Mouse (Mus musculus) heart, adult 2 months (tissue): ENCODE results near the gene Defa28. TPM values are rescaled to one million over a fixed set of nuclear protein-coding genes. Genes with fewer than 3 reads are reported as not detected.
"Not testable (repeated sequence)": the region's sequence is repeated elsewhere in the genome, so short reads cannot be mapped to it uniquely, and the experiment has no call there.

Source experiments
- DNase-seq, 2 experiments: peaks; one replicate each; pipeline ENCODE4 v3.0.0; 2021
- H3K27ac ChIP-seq: fragments of 200-600 bp; 2 replicates; pipeline ENCODE4 v1.8.1; 2022
- H3K27me3 ChIP-seq: fragments of 200-500 bp; 2 replicates; pipeline ENCODE4 v1.6.1; 2012; ENCODE audit warnings: mild to moderate bottlenecking, low read length, inconsistent platforms, mixed read lengths; ENCODE audit not compliant: control insufficient read depth, insufficient read depth
- H3K36me3 ChIP-seq: fragments of 200-500 bp; 2 replicates; pipeline ENCODE4 v1.6.1; 2012; ENCODE audit warnings: low read length, inconsistent platforms; ENCODE audit not compliant: control insufficient read depth, insufficient read depth
- H3K4me1 ChIP-seq: fragments of 200-500 bp; 2 replicates; pipeline ENCODE4 v1.6.1; 2011; ENCODE audit warnings: low read length; ENCODE audit not compliant: control insufficient read depth, insufficient read depth
- H3K4me3 ChIP-seq: fragments of 200-600 bp; 2 replicates; pipeline ENCODE4 v1.8.1; 2022
- H3K79me2 ChIP-seq: fragments of 200-500 bp; replicated peaks from 2 replicates; pipeline ENCODE4 v1.6.1; 2012; ENCODE audit warnings: mild to moderate bottlenecking, inconsistent platforms, low read length, moderate library complexity, mixed read lengths; ENCODE audit not compliant: control insufficient read depth, insufficient read depth
- H3K9ac ChIP-seq: fragments of 200-500 bp; 2 replicates; pipeline ENCODE4 v1.6.1; 2012; ENCODE audit warnings: low read depth, mild to moderate bottlenecking, control low read depth, inconsistent platforms, low read length, mixed read lengths
- WGBS: fragments of 180-500 bp; shearing (Covaris S2); methylation state at CpG from one replicate; pipeline ENCODE4 v1.1.7; 2018; 5-methylcytosine and 5-hydroxymethylcytosine counted together
- intact Hi-C: fragments of 180-260 bp; cut with DNase I; formaldehyde crosslinking; loops from one replicate; pipeline ENCODE4 v1.15.1; 2025
- long read RNA-seq: library from polyadenylated mRNA; stranded (forward); transcript quantifications from one replicate; pipeline ENCODE4 v2.0.0, GENCODE M21; 2021
- polyA plus RNA-seq: library from polyadenylated mRNA; depleted of rRNA; stranded (reverse); fragments of >200 nt; gene quantifications from 2 replicates; pipeline ENCODE4 v1.2.3, GENCODE M21; 2012; rRNA removed
- total RNA-seq, 2 experiments: library from RNA; stranded (reverse); gene quantifications; 2 replicates each; pipeline ENCODE4 v1.2.3; 2021

Gene Defa28
- total RNA-seq (not detected), polyA plus RNA-seq (not detected in 2 replicates)
- long read RNA-seq: 0 reads

DNA sequence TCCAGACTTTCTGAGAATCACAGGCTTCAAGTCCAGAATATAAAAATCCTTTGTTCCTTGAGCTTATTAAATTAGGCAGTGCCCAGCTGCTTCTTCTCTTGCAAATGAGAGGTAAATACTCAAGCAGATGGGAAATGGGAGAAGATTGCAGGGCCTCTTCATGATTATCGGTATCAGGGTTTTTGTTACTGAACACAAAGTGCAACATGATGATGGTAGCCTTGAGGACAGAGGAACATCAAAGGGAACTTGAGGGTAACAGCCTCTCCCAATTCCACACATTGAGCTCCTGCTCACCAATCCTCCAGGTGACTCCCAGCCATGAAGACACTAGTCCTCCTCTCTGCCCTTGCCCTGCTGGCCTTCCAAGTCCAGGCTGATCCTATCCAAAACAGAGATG, at the start of gene Defa28:
TSS of gene Defa28 (plus strand) at position 301 of the 400 bp plus-strand sequence.
- DNase-seq, H3K27ac ChIP-seq, H3K4me3 ChIP-seq, intact Hi-C loops, H3K9ac ChIP-seq, H3K79me2 ChIP-seq, H3K4me1 ChIP-seq, H3K36me3 ChIP-seq, H3K27me3 ChIP-seq: not testable (repeated sequence)
- WGBS: no CpG with 5 or more reads among the region's 1 CpGs

DNA sequence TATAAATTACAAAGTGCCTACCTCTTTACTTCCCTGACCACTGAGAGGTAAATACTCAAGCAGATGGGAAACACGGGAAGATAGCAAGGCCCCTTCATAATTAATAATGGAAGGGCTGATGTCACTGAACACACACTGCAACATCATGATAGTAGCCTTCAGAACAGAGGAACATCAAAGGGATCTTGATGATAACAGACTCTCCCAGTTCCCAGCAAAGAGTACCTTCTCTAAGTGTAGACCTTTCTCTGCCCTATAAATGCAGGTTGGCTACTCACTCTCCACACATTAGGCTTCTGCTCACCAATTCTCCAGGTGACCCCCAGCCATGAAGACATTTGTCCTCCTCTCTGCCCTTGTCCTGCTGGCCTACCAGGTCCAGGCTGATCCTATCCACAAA, 17.7 kb upstream of the Defa28 start, which contains the start of gene Defa37:
TSS of gene Defa37 (plus strand) at position 301 of the 400 bp plus-strand sequence.
- H3K79me2 ChIP-seq, intact Hi-C loops, DNase-seq, H3K27ac ChIP-seq, H3K4me1 ChIP-seq, H3K4me3 ChIP-seq, H3K36me3 ChIP-seq, H3K27me3 ChIP-seq, H3K9ac ChIP-seq: not testable (repeated sequence)
- WGBS: no CpG with 5 or more reads among the region's 1 CpGs

DNA sequence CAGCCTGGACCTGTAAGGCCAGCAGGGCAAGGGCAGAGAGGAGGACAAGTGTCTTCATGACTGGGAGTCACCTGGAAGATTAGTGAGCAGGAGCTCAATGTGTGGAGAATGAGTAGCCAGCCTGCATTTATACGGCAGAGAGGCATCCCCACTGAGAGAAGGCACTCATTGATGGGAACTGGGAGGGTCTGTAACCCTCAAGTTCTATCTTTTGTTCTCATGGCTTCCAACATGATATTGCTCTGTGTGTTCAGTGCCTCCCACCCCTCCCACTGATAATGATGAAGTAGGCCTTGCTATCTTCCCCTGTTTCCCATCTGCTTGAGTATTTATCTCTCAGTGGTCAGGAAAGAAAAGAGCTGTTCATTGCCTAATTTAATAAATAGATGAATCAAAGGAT, 11.6 kb downstream of the Defa28 start, which contains the start of gene Gm7861:
TSS of gene Gm7861 (minus strand) at position 101 of the 400 bp plus-strand sequence.
- H3K27me3 ChIP-seq, DNase-seq, H3K9ac ChIP-seq, H3K79me2 ChIP-seq, intact Hi-C loops, H3K4me3 ChIP-seq, H3K4me1 ChIP-seq, H3K36me3 ChIP-seq, H3K27ac ChIP-seq: not testable (repeated sequence)
- WGBS: no CpG with 5 or more reads among the region's 1 CpGs

DNA sequence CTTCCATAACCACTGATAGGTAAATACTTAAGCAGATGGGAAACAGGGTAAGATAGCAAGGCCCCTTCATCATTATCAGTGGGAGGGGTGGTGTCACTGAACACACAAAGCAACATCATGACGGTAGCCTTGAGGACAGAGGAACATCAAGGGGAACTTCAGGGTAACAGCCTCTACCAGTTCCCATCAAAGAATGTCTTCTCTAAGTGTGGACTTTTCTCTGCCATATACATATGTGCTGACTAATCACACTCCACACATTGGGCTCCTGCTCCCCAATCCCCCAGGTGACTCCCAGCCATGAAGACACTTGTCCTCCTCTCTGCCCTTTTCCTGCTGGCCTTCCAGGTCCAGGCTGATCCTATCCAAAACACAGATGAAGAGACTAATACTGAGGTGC, 35.1 kb downstream of the Defa28 start, which contains the start of gene Defa26:
TSS of gene Defa26 (plus strand) at position 301 of the 400 bp plus-strand sequence.
- H3K9ac ChIP-seq, H3K4me3 ChIP-seq, H3K27me3 ChIP-seq, H3K4me1 ChIP-seq, intact Hi-C loops, H3K27ac ChIP-seq, DNase-seq, H3K36me3 ChIP-seq, H3K79me2 ChIP-seq: not testable (repeated sequence)
- 80% methylated on average over 1 of the region's 1 CpGs for WGBS

Other genes starting within 250 kb of the Defa28 start
- not detected for gene Defa2, start 204.5 kb upstream of the Defa28 start, total RNA-seq
- gene Defa2, start 204.5 kb upstream of the Defa28 start, polyA plus RNA-seq: not detected in 2 replicates
- not detected for gene Defa33, start 191.2 kb upstream of the Defa28 start, total RNA-seq
- gene Defa33, start 191.2 kb upstream of the Defa28 start, polyA plus RNA-seq: not detected in 2 replicates
- not detected for gene Defa36, start 155.6 kb upstream of the Defa28 start, total RNA-seq
- gene Defa36, start 155.6 kb upstream of the Defa28 start, polyA plus RNA-seq: not detected in 2 replicates
- not detected for gene Gm7849, start 126.4 kb upstream of the Defa28 start, total RNA-seq
- not detected in 2 replicates for gene Gm7849, start 126.4 kb upstream of the Defa28 start, polyA plus RNA-seq
- not detected for gene Defa20, start 73.7 kb upstream of the Defa28 start, total RNA-seq
- gene Defa20, start 73.7 kb upstream of the Defa28 start, polyA plus RNA-seq: not detected in 2 replicates
- not detected for gene Defa32, start 54.0 kb upstream of the Defa28 start, total RNA-seq
- not detected in 2 replicates for gene Defa32, start 54.0 kb upstream of the Defa28 start, polyA plus RNA-seq
- not detected for gene Defa37, start 17.6 kb upstream of the Defa28 start, total RNA-seq
- not detected in 2 replicates for gene Defa37, start 17.6 kb upstream of the Defa28 start, polyA plus RNA-seq
- gene Gm7861, start 11.5 kb downstream of the Defa28 start, total RNA-seq: not detected
- gene Gm7861, start 11.5 kb downstream of the Defa28 start, polyA plus RNA-seq: 0.57 TPM in 1 of 2 replicates, not detected in the other
- not detected for gene Defa26, start 35.2 kb downstream of the Defa28 start, total RNA-seq
- gene Defa26, start 35.2 kb downstream of the Defa28 start, polyA plus RNA-seq: not detected in 2 replicates
- gene Defa17, start 72.8 kb downstream of the Defa28 start, total RNA-seq: not detected
- not detected in 2 replicates for gene Defa17, start 72.8 kb downstream of the Defa28 start, polyA plus RNA-seq
- gene Defa34, start 82.8 kb downstream of the Defa28 start, total RNA-seq: not detected
- not detected in 2 replicates for gene Defa34, start 82.8 kb downstream of the Defa28 start, polyA plus RNA-seq
- gene AY761184, start 120.6 kb downstream of the Defa28 start, total RNA-seq: not detected
- not detected in 2 replicates for gene AY761184, start 120.6 kb downstream of the Defa28 start, polyA plus RNA-seq
- gene Defa24, start 151.5 kb downstream of the Defa28 start, total RNA-seq: not detected
- not detected in 2 replicates for gene Defa24, start 151.5 kb downstream of the Defa28 start, polyA plus RNA-seq
- not detected for gene Defb50, start 240.5 kb downstream of the Defa28 start, total RNA-seq
- not detected in 2 replicates for gene Defb50, start 240.5 kb downstream of the Defa28 start, polyA plus RNA-seq